Mouse (Mus musculus) embryonic facial prominence, embryonic 14.5 days (tissue): Measurements from ENCODE around the gene Efcab5. TPM values are rescaled to one million over a fixed set of nuclear protein-coding genes. Genes with fewer than 3 reads are reported as not detected.

Source experiments
- ATAC-seq: fragments of 200-750 bp; cut with Nextera tagmentation; 2 replicates; pipeline ENCODE4 v1.8.0; 2017; ENCODE audit warnings: low read depth, moderate number of reproducible peaks, moderate TSS enrichment
- DNase-seq: peaks from one replicate; pipeline ENCODE4 v3.0.0-alpha.2; 2015; ENCODE audit warnings: low spot score
- H3K27ac ChIP-seq: fragments of 300-500 bp; sonication (generic); replicated peaks from 2 replicates; pipeline ENCODE4 v1.5.1; 2014; ENCODE audit warnings: low read depth, mild to moderate bottlenecking, low read length, moderate library complexity
- H3K27me3 ChIP-seq: fragments of 300-500 bp; sonication (generic); replicated peaks from 2 replicates; pipeline ENCODE4 v1.6.1; 2014; ENCODE audit warnings: low read length; ENCODE audit not compliant: control insufficient read depth, insufficient read depth
- H3K36me3 ChIP-seq: fragments of 300-500 bp; sonication (generic); 2 replicates; pipeline ENCODE4 v1.6.1; 2014; ENCODE audit warnings: low read length, mixed read lengths; ENCODE audit not compliant: control insufficient read depth, insufficient read depth
- H3K4me1 ChIP-seq: fragments of 300-500 bp; sonication (generic); 2 replicates; pipeline ENCODE4 v1.6.1; 2014; ENCODE audit warnings: antibody characterized with exemption, low read length; ENCODE audit not compliant: control insufficient read depth, insufficient read depth
- H3K4me2 ChIP-seq: fragments of 300-500 bp; sonication (generic); 2 replicates; pipeline ENCODE4 v1.6.1; 2014; ENCODE audit warnings: low read depth, mild to moderate bottlenecking, low read length, moderate library complexity, mixed read lengths
- H3K4me3 ChIP-seq: fragments of 300-500 bp; sonication (generic); 2 replicates; pipeline ENCODE4 v1.5.1; 2014; ENCODE audit warnings: low read depth, mild to moderate bottlenecking, low read length
- H3K9ac ChIP-seq: fragments of 300-500 bp; sonication (generic); 2 replicates; pipeline ENCODE4 v1.6.1; 2014; ENCODE audit warnings: low read depth, mild to moderate bottlenecking, low read length, moderate library complexity, mixed read lengths
- H3K9me3 ChIP-seq: fragments of 300-500 bp; sonication (generic); 2 replicates; pipeline ENCODE4 v1.6.1; 2016; ENCODE audit warnings: low read length; ENCODE audit not compliant: control insufficient read depth
- WGBS: fragments of 180-500 bp; shearing (Covaris S2); extraction: QIAGEN DNeasy Blood & Tissue Kit; methylation state at CpG from one replicate; pipeline ENCODE4 v1.1.7; 2014; 5-methylcytosine and 5-hydroxymethylcytosine counted together
- polyA plus RNA-seq: library from polyadenylated mRNA; unstranded; fragments of >200 nt; fragmentation: Nextera tagmentation; extraction: Ambion mirVana; gene quantifications from 2 replicates; pipeline ENCODE4 v1.2.1, GENCODE M21; 2014

Efcab5 gene
- polyA plus RNA-seq, result 0.20 and 0.50 TPM in 2 replicates

DNA sequence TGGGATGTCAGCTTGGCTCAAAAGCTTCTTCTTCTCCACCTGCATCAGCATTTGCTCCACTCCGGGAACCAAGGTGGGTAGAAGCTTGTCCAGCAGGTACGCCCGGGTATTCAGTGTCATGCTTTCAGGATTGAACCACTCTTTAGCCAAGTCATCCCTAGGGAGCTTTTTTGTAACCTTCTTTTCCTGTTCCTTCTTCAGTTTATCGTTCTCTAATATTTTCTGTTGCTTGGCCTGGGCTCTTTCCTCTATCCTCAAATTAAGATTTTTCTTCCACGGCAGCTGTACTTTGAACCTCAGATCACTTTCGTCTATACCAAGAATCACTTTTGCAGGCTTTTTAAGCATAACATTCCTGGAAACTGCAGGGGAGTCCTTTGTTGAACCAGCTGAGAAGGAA is at the start of gene Efcab5:
TSS of gene Efcab5 (minus strand) at position 101 of the 400 bp plus-strand sequence.
- no peaks in the 10 kb centered on the region for H3K9me3 ChIP-seq
- H3K4me1 ChIP-seq, result no peaks in the 10 kb centered on the region
- DNase-seq (no peak), ATAC-seq (no peak)
- WGBS, result 65% methylated on average over 6 of the region's 6 CpGs
- no peaks in the 10 kb centered on the region for H3K36me3 ChIP-seq
- no peak within 1 kb of the TSS for H3K27ac ChIP-seq
- no peak within 1 kb of the TSS for H3K9ac ChIP-seq
- H3K27me3 ChIP-seq, result no peaks in the 10 kb centered on the region
- H3K4me2 ChIP-seq, result no peak within 1 kb of the TSS
- no peak within 1 kb of the TSS for H3K4me3 ChIP-seq

GRCm38 (mm10) chr11:77235267-77235666 is 46.5 kb upstream of the Efcab5 start:
- no peak for DNase-seq

DNA sequence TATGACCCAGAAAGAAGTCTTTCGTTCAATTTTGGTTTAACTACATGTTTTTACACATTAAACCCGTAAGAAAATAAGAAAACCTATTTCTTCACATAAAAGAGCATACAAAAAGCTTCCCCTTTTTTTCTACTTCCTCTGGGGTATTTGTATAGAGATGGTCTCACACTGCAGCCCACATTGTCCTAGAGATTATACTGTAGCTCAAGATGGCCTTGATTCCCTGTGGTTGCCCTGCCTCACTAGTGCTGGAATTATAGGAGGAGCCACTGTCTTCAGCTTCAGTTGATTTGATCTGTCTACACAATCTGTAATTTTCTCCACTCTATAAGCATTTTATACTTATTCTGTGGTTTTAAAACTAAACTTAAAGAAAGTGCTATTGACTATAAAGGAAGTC is 42.7 kb upstream of the Efcab5 start:
- no peak for ATAC-seq
- H3K9ac ChIP-seq, result no peak overlapping the region
- H3K4me1 ChIP-seq, result no peaks in the 10 kb centered on the region
- no peak for DNase-seq
- WGBS, result 93% methylated on average over 2 of the region's 2 CpGs
- H3K27me3 ChIP-seq, result no peaks in the 10 kb centered on the region
- H3K4me3 ChIP-seq, result no peak overlapping the region
- no peak overlapping the region for H3K27ac ChIP-seq
- H3K9me3 ChIP-seq, result no peaks in the 10 kb centered on the region
- no peak overlapping the region for H3K4me2 ChIP-seq
- H3K36me3 ChIP-seq, result no peaks in the 10 kb centered on the region

More at GRCm38 (mm10) chr11:77235267-77235666, 46.5 kb upstream of the Efcab5 start:
- H3K27me3 ChIP-seq, result no peaks in the 10 kb centered on the region
- no peak overlapping the region for H3K4me2 ChIP-seq
- no peak overlapping the region for H3K9ac ChIP-seq
- H3K36me3 ChIP-seq, result no peaks in the 10 kb centered on the region
- H3K4me3 ChIP-seq, result no peak overlapping the region
- ATAC-seq, result no peak
- H3K9me3 ChIP-seq, result no peaks in the 10 kb centered on the region
- no peaks in the 10 kb centered on the region for H3K4me1 ChIP-seq
- WGBS, result 89% methylated on average over 1 of the region's 1 CpGs
- no peak overlapping the region for H3K27ac ChIP-seq

- DNase-seq (no peak), ATAC-seq (no peak)
- WGBS, result 79% methylated on average over 2 of the region's 2 CpGs
- Histone ChIP-seq H3K4me3 (no peak overlapping the region), H3K4me1 (no peaks in the 10 kb centered on the region), H3K9ac (no peak overlapping the region), H3K36me3 (no peaks in the 10 kb centered on the region), H3K27ac (no peak overlapping the region), H3K27me3 (no peaks in the 10 kb centered on the region), H3K9me3 (no peaks in the 10 kb centered on the region), H3K4me2 (no peak overlapping the region)
These were observed 42.0 kb upstream of the Efcab5 start for GRCm38 (mm10) chr11:77230765-77231164.

DNA sequence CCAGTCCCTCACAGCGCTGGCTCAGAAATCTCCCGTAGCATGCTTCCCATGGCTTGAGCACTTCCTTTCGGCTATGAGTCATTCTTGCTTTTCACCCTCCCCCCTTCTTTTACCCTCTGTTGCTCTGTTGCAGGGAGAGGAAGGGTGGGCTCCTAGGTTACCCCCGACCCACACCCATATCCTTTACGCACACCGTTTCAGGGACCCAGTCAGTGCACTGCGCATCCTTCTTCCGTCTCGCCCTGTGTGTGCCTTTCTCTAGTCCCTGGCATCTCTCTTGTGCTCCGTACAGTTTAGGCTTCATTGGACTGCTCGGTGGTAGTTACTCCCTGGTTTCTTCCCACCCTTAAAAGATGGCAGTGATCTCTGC is 28.0 kb upstream of the Efcab5 start:
- WGBS, result under 1% methylated on average over 11 of the region's 11 CpGs
- ATAC-seq, result peak; percentile 35
- Histone ChIP-seq H3K36me3 (no peaks in the 10 kb centered on the region), H3K4me1 (peaks cover 11% of the 10 kb centered on the region; the same call in 1 of the 2 replicates), H3K9me3 (no peaks in the 10 kb centered on the region), H3K27me3 (no peaks in the 10 kb centered on the region), H3K27ac (peak overlapping the region; percentile 85; the same call in 1 of the 2 replicates), H3K4me2 (peak overlapping the region; percentile 89), H3K4me3 (peak overlapping the region; percentile 78), H3K9ac (peak overlapping the region; percentile 82)
- DNase-seq, result peak; percentile 19

DNA sequence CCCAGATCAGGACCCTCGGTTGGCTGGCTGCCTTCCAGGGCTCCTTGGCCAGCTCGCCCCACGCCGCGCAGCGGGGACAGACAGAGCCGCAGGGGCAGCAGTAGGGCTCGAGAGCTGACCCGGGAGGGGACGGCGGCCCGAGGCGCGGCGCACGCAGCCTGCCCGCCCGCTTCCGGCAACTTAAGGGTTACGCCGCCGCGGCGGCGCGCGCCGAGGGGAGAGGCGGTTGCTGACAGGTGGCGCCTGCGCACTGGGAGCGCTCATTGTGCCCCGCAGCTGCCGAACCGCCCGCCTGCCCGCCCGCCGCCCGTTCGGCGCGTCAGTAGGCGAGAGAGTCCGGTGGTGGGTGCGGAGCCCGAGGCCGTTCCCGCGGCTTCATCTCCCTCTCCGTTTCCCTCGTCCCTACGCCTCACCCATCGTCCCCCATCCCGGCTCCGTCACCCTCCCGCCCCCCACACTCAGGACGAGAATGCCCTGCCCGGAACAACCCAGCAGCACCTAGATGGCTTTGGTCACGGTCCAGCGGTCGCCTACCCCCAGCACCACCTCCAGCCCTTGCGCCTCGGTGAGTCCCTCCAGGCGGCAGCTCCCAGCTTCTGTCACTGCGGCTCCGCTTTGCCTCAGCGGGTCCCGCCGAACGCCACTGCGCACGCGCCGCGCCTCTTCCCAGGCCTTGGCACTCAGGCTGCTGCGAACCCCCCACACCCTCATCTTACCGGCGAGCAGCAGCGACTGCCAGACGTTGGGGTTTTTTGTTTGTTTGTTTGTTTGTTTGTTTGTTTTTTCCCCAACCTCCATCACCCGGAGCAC is 27.4 kb upstream of the Efcab5 start, which contains the start of gene Ssh2:
TSS of gene Ssh2 (plus strand) at position 337 of the 810 bp plus-strand sequence.
- WGBS, result 0% methylated on average over 27 of the region's 82 CpGs
- Histone ChIP-seq H3K27ac (peak within 1 kb of the TSS; percentile 85), H3K27me3 (no peaks in the 10 kb centered on the region), H3K4me1 (peaks cover 11% of the 10 kb centered on the region; the same call in 1 of the 2 replicates), H3K9me3 (no peaks in the 10 kb centered on the region), H3K4me3 (peak within 1 kb of the TSS; percentile 78), H3K9ac (peak within 1 kb of the TSS; percentile 82), H3K36me3 (no peaks in the 10 kb centered on the region), H3K4me2 (peak within 1 kb of the TSS; percentile 89)
- DNase-seq (peak; percentile 94), ATAC-seq (peak; percentile 86)

GRCm38 (mm10) chr11:77215483-77215882 is 26.7 kb upstream of the Efcab5 start:
- Histone ChIP-seq H3K4me3 (peak overlapping the region; percentile 78), H3K36me3 (no peaks in the 10 kb centered on the region), H3K27ac (peak overlapping the region; percentile 85), H3K27me3 (no peaks in the 10 kb centered on the region), H3K4me1 (peaks cover 11% of the 10 kb centered on the region; the same call in 1 of the 2 replicates), H3K4me2 (peak overlapping the region; percentile 89), H3K9ac (peak overlapping the region; percentile 82), H3K9me3 (no peaks in the 10 kb centered on the region)
- peak; percentile 14 for DNase-seq
- 1% methylated on average over 11 of the region's 11 CpGs for WGBS
- peak; percentile 17; the same call in 1 of the 2 replicates for ATAC-seq

DNA sequence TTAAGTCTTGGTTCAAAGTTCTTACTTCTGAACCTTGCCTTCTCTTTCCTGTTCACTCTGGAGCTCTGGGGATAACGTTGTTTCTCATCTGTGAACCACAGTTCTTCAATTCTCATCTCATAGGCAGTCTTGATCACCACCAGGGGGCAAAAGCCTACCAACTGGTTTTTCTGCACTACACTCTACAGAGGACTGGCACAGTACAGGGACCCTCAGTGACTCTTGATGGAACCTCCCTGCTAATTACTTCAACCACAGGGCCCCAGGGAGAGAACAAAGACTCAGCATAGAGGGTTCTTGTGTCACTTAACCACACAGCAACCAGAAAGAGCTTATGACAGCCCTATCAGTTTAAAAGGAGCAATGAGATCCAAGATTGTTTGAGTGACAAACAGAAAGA is 26.0 kb upstream of the Efcab5 start:
- Histone ChIP-seq H3K9me3 (no peaks in the 10 kb centered on the region), H3K4me3 (no peak overlapping the region; the same call in 1 of the 2 replicates), H3K36me3 (no peaks in the 10 kb centered on the region), H3K9ac (no peak overlapping the region), H3K4me2 (peak overlapping the region; percentile 89; the same call in 1 of the 2 replicates), H3K27me3 (no peaks in the 10 kb centered on the region), H3K4me1 (peaks cover 11% of the 10 kb centered on the region; the same call in 1 of the 2 replicates), H3K27ac (0 out of 2 replicates have a peak overlapping the region, but pooled peaks have one; percentile 85)
- ATAC-seq (peak; percentile 88), DNase-seq (peak; percentile 93)
- WGBS, result 5% methylated on average over 1 of the region's 1 CpGs
